Mouse (Mus musculus) layer of hippocampus, adult 9-10 months (tissue): Measurements from ENCODE around the gene Sac3d1.

Experiments used
- DNase-seq: peaks from one replicate; pipeline ENCODE4 v3.0.0; 2022; ENCODE audit warnings: low spot score

The Sac3d1 gene

GRCm38 (mm10) chr19:6068951-6069350 lies 49.5 kb downstream of the Sac3d1 start:
- DNase-seq: no peak

- DNase-seq: peak; percentile 63
These were observed 50.6 kb downstream of the Sac3d1 start, which contains the start of gene Tm7sf2 for GRCm38 (mm10) chr19:6067724-6068415. Gene Tm7sf2 (minus strand): TSS chr19:6068373.

- no peak for DNase-seq
These were observed 51.3 kb downstream of the Sac3d1 start for GRCm38 (mm10) chr19:6067011-6067723.

- no peak for DNase-seq
These were observed 51.9 kb downstream of the Sac3d1 start for GRCm38 (mm10) chr19:6066571-6066970.
